Mouse (Mus musculus) inflammation-experienced regulatory T-cells, adult 16 weeks (primary cell): ENCODE data around the gene Asic3. TPM values are rescaled to one million over a fixed set of nuclear protein-coding genes. Genes with fewer than 3 reads are reported as not detected.

Experiments used
- polyA plus RNA-seq: library from polyadenylated mRNA; unstranded; fragments of 100-300 nt; shearing (Covaris generic); gene quantifications from one replicate; pipeline ENCODE4 v1.2.1, GENCODE M21; 2017

Asic3 gene
- polyA plus RNA-seq: not detected

GRCm38 (mm10) chr5:24413042-24413693 lies at the start of gene Asic3:
TSS of gene Asic3 (plus strand) at chr5:24413392.

GRCm38 (mm10) chr5:24364508-24364907 lies 48.7 kb upstream of the Asic3 start, which contains the start of gene Nos3:
TSS of gene Nos3 (plus strand) at chr5:24364810.

GRCm38 (mm10) chr5:24391864-24392263 lies 21.3 kb upstream of the Asic3 start, which contains the start of gene Atg9b:
TSS of gene Atg9b (minus strand) at chr5:24392143.

GRCm38 (mm10) chr5:24393392-24393997 lies 19.7 kb upstream of the Asic3 start, which contains the start of gene Abcb8:
TSS of gene Abcb8 (plus strand) at chr5:24393663.

GRCm38 (mm10) chr5:24423129-24424003 lies 10.2 kb downstream of the Asic3 start, which contains the start of the genes Cdk5 and Slc4a2:
TSS of gene Cdk5 (minus strand) at chr5:24423530.
TSS of gene Slc4a2 (plus strand) at chr5:24423837.

GRCm38 (mm10) chr5:24444746-24445427 lies 31.7 kb downstream of the Asic3 start, which contains the start of gene Fastk:
TSS of gene Fastk (minus strand) at chr5:24445287.

GRCm38 (mm10) chr5:24447624-24448298 lies 34.6 kb downstream of the Asic3 start, which contains the start of gene Tmub1:
TSS of gene Tmub1 (minus strand) at chr5:24447854.

GRCm38 (mm10) chr5:24452030-24452690 lies 39.0 kb downstream of the Asic3 start, which contains the start of gene Agap3:
TSS of gene Agap3 (plus strand) at chr5:24452177.

Other genes with a start within 250 kb of the Asic3 start
- 13.6 TPM for gene Nupl2, start 248.4 kb upstream of the Asic3 start, polyA plus RNA-seq
- 5.6 TPM for gene Kcnh2, start 61.8 kb upstream of the Asic3 start, polyA plus RNA-seq
- gene Nos3, start 48.6 kb upstream of the Asic3 start, polyA plus RNA-seq: 0.22 TPM
- 0.89 TPM for gene Atg9b, start 21.2 kb upstream of the Asic3 start, polyA plus RNA-seq
- gene Abcb8, start 19.7 kb upstream of the Asic3 start, polyA plus RNA-seq: 27.8 TPM
- 90.7 TPM for gene Cdk5, start 10.1 kb downstream of the Asic3 start, polyA plus RNA-seq
- 49.6 TPM for gene Slc4a2, start 10.4 kb downstream of the Asic3 start, polyA plus RNA-seq
- 148 TPM for gene Fastk, start 31.9 kb downstream of the Asic3 start, polyA plus RNA-seq
- gene Tmub1, start 34.5 kb downstream of the Asic3 start, polyA plus RNA-seq: 89.2 TPM
- gene Agap3, start 38.8 kb downstream of the Asic3 start, polyA plus RNA-seq: 4.8 TPM
- gene Gbx1, start 113.8 kb downstream of the Asic3 start, polyA plus RNA-seq: not detected
- not detected for gene Asb10, start 127.6 kb downstream of the Asic3 start, polyA plus RNA-seq
- gene 4931409K22Rik, start 143.4 kb downstream of the Asic3 start, polyA plus RNA-seq: not detected
- 99.2 TPM for gene Abcf2, start 164.1 kb downstream of the Asic3 start, polyA plus RNA-seq
- gene Chpf2, start 173.3 kb downstream of the Asic3 start, polyA plus RNA-seq: 43.8 TPM
- 1.6 TPM for gene Smarcd3, start 211.0 kb downstream of the Asic3 start, polyA plus RNA-seq